Mouse (Mus musculus) hematopoietic stem cell, adult 5-6 weeks (primary cell): ENCODE measurements around the gene Fah. TPM values are rescaled to one million over a fixed set of nuclear protein-coding genes. Genes with fewer than 3 reads are reported as not detected.

Source experiments
- ATAC-seq, 2 experiments: fragments of 125-278 bp in 1 of 2; replicated peaks in 1 of 2; 2 replicates each; pipeline ENCODE4 v1.8.0; 2016 to 2017; ENCODE audit warnings: inconsistent platforms in 2 of 2, mild to moderate bottlenecking in 2 of 2, moderate number of reproducible peaks in 2 of 2, low read depth in 1 of 2, moderate TSS enrichment in 1 of 2; ENCODE audit not compliant: low FRiP score in 2 of 2, poor library complexity in 2 of 2, severe bottlenecking in 2 of 2, insufficient read depth in 1 of 2, low TSS enrichment in 1 of 2
- total RNA-seq: library from RNA; stranded (forward); fragments of 172-1452, 232-1000 nt; gene quantifications from 2 replicates; pipeline ENCODE4 v1.2.3, GENCODE M21; 2017

The Fah gene
- total RNA-seq, 1 experiment from 2014 or later, result 7.0 TPM

GRCm38 (mm10) chr7:84557332-84557731, 49.2 kb downstream of the Fah start:
- ATAC-seq, result no peak

GRCm38 (mm10) chr7:84555294-84555693, 51.2 kb downstream of the Fah start:
- no peak for ATAC-seq

GRCm38 (mm10) chr7:84551472-84551871, 55.0 kb downstream of the Fah start:
- no peak for ATAC-seq

- no peak for ATAC-seq
Observed at GRCm38 (mm10) chr7:84546667-84547066, 59.9 kb downstream of the Fah start.

GRCm38 (mm10) chr7:84544946-84545345, 61.6 kb downstream of the Fah start:
- ATAC-seq, result no peak

Other genes starting within 250 kb of the Fah start
- not detected in 2 replicates for gene Arnt2, start 196.5 kb downstream of the Fah start, total RNA-seq
- gene Gm2115, start 77.8 kb downstream of the Fah start, total RNA-seq, result not detected in 2 replicates
- 151 and 163 TPM in 2 replicates for gene Zfand6, start 83.2 kb upstream of the Fah start, total RNA-seq
- gene Olfr291, start 246.8 kb upstream of the Fah start, total RNA-seq, result not detected in 2 replicates